Mouse (Mus musculus): ENCODE data around the gene 6330403K07Rik. TPM values are rescaled to one million over a fixed set of nuclear protein-coding genes. Genes with fewer than 3 reads are reported as not detected.
A peak's percentile ranks its signal among the peaks of the same experiment; 100 is the strongest.

6330403K07Rik gene
- polyA plus RNA-seq, 1 experiment from 2014 or later: 146 TPM

DNA sequence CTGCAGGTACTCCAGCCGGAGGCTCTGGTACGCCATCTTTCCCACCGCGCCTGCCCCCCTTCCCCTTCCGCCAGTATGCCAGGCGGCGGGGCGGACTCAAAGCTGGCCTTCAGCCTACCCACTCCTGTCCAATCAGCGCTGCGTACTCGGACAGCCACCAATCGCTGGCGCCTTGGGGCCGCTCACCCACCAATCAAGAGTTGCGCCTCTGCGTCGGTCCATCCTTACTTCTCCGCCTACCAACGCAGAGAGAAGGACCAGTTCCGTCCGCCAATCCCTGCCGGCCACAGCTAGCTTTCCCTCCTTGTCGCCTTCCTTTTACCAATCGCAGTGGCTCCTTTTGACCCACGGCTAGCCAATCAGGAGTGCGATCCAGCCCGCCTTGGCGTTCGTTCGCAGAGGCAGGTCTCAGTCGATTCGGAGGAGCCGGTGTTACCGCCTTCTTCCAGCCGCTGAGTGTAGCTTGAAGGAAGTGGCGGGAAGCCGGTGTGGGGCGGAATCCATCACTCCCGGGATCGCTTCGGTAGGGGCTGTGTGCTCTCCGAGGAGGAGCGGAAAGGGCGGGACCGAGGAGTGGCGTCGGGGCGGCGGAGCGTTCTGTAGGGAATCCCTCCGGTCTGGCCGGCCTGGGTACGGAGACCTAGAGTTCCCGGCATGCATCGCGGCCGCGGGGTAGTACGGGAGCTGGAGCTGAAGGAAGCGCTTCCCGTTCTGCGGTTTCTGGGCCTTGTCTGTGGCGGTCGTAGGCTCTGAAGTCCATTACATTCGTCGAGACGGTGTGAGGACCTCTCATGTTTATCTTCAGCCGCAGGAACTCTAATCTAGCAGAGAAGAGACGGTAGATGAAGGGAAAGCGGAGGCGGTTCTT, 13.9 kb downstream of the 6330403K07Rik start, which contains the start of the genes Mis12 and Derl2:
Mis12 (plus strand) TSS at position 411 of the 868 bp plus-strand sequence.
Derl2 (minus strand) TSS at position 641 of the 868 bp plus-strand sequence.
- peak; percentile 96 for DNase-seq (ENCODE audit: low spot score)
- Histone ChIP-seq H3K27ac (ENCODE audit: low read depth, low read length) (peak within 1 kb of the TSS; percentile 86), H3K4me2 (replicated peaks; ENCODE audit: low read depth, low read length) (peak within 1 kb of the TSS; percentile 84), H3K9ac (ENCODE audit: low read depth, low read length) (peak within 1 kb of the TSS; percentile 85), H3K36me3 (ENCODE audit: control insufficient read depth, insufficient read depth, low read length) (no peaks in the 10 kb centered on the region), H3K27me3 (ENCODE audit: control insufficient read depth, insufficient read depth, low read length) (no peaks in the 10 kb centered on the region), H3K4me3 (ENCODE audit: low read depth, low read length) (peak within 1 kb of the TSS; percentile 85), H3K9me3 (ENCODE audit: control insufficient read depth, low read length) (no peaks in the 10 kb centered on the region), H3K4me1 (replicated peaks; ENCODE audit: control insufficient read depth, insufficient read depth, low read length) (peaks cover 8% of the 10 kb centered on the region)
- peak; percentile 100 for ATAC-seq (ENCODE audit: low FRiP score)
- under 1% methylated on average over 67 of the region's 71 CpGs for WGBS

- no peaks in the 10 kb centered on the region for H3K36me3 ChIP-seq (ENCODE audit: control insufficient read depth, insufficient read depth, low read length)
- DNase-seq (ENCODE audit: low spot score): no peak
- peak overlapping the region; percentile 85 for H3K4me3 ChIP-seq (ENCODE audit: low read depth, low read length)
- H3K4me1 ChIP-seq (replicated peaks; ENCODE audit: control insufficient read depth, insufficient read depth, low read length): peaks cover 8% of the 10 kb centered on the region
- peak overlapping the region; percentile 85 for H3K9ac ChIP-seq (ENCODE audit: low read depth, low read length)
- peak overlapping the region; percentile 84 for H3K4me2 ChIP-seq (replicated peaks; ENCODE audit: low read depth, low read length)
- H3K9me3 ChIP-seq (ENCODE audit: control insufficient read depth, low read length): no peaks in the 10 kb centered on the region
- 6% methylated on average over 28 of the region's 28 CpGs for WGBS
- H3K27ac ChIP-seq (ENCODE audit: low read depth, low read length): peak overlapping the region; percentile 48; the same call in 1 of the 2 replicates
- no peak for ATAC-seq (ENCODE audit: low FRiP score)
- no peaks in the 10 kb centered on the region for H3K27me3 ChIP-seq (ENCODE audit: control insufficient read depth, insufficient read depth, low read length)
Measured at GRCm38 (mm10) chr11:71018416-71019200, 14.7 kb downstream of the 6330403K07Rik start.

GRCm38 (mm10) chr11:71017051-71017450, 16.3 kb downstream of the 6330403K07Rik start:
- no peak overlapping the region for H3K4me3 ChIP-seq (ENCODE audit: low read depth, low read length)
- peaks cover 3% of the 10 kb centered on the region; the same call in 1 of the 2 replicates for H3K36me3 ChIP-seq (ENCODE audit: control insufficient read depth, insufficient read depth, low read length)
- 91% methylated on average over 1 of the region's 1 CpGs for WGBS
- H3K4me1 ChIP-seq (replicated peaks; ENCODE audit: control insufficient read depth, insufficient read depth, low read length): peaks cover 8% of the 10 kb centered on the region
- DNase-seq (ENCODE audit: low spot score) (no peak), ATAC-seq (ENCODE audit: low FRiP score) (no peak)
- no peaks in the 10 kb centered on the region for H3K27me3 ChIP-seq (ENCODE audit: control insufficient read depth, insufficient read depth, low read length)
- no peak overlapping the region for H3K9ac ChIP-seq (ENCODE audit: low read depth, low read length)
- H3K9me3 ChIP-seq (ENCODE audit: control insufficient read depth, low read length): no peaks in the 10 kb centered on the region
- H3K4me2 ChIP-seq (replicated peaks; ENCODE audit: low read depth, low read length): no peak overlapping the region
- no peak overlapping the region for H3K27ac ChIP-seq (ENCODE audit: low read depth, low read length)

- peaks cover 11% of the 10 kb centered on the region for H3K36me3 ChIP-seq (ENCODE audit: control insufficient read depth, insufficient read depth, low read length)
- no peak overlapping the region for H3K4me3 ChIP-seq (ENCODE audit: low read depth, low read length)
- no peak overlapping the region for H3K9ac ChIP-seq (ENCODE audit: low read depth, low read length)
- H3K4me1 ChIP-seq (replicated peaks; ENCODE audit: control insufficient read depth, insufficient read depth, low read length): no peaks in the 10 kb centered on the region
- no peak overlapping the region for H3K27ac ChIP-seq (ENCODE audit: low read depth, low read length)
- 93% methylated on average over 7 of the region's 7 CpGs for WGBS
- no peaks in the 10 kb centered on the region for H3K9me3 ChIP-seq (ENCODE audit: control insufficient read depth, low read length)
- DNase-seq (ENCODE audit: low spot score): no peak
- H3K4me2 ChIP-seq (replicated peaks; ENCODE audit: low read depth, low read length): no peak overlapping the region
- no peak for ATAC-seq (ENCODE audit: low FRiP score)
- no peaks in the 10 kb centered on the region for H3K27me3 ChIP-seq (ENCODE audit: control insufficient read depth, insufficient read depth, low read length)
Measured at GRCm38 (mm10) chr11:71012743-71013142, 20.6 kb downstream of the 6330403K07Rik start.

DNA sequence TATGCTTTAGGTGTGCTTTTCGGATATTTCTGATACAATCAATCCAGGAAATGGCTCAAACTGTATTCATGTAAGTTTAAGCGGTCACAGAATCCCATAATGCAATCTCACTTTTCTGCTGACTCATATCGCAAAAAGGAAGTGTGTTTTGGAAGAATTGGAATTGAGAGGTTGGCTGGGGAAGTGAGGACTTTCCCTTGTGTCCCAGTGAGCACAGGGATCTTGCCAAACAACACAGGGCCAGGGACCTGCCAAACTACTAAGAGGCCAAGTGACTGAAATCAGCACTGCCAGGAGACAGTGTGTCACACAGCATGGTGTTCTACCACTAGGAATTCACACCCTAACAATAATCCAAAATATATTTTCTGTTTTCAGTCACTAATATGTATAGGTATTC, 25.0 kb downstream of the 6330403K07Rik start:
- no peaks in the 10 kb centered on the region for H3K9me3 ChIP-seq (ENCODE audit: control insufficient read depth, low read length)
- H3K27ac ChIP-seq (ENCODE audit: low read depth, low read length): no peak overlapping the region
- H3K9ac ChIP-seq (ENCODE audit: low read depth, low read length): no peak overlapping the region
- H3K4me3 ChIP-seq (ENCODE audit: low read depth, low read length): no peak overlapping the region
- no peak overlapping the region for H3K4me2 ChIP-seq (replicated peaks; ENCODE audit: low read depth, low read length)
- H3K36me3 ChIP-seq (ENCODE audit: control insufficient read depth, insufficient read depth, low read length): peaks cover 11% of the 10 kb centered on the region
- ATAC-seq (ENCODE audit: low FRiP score) (no peak), DNase-seq (ENCODE audit: low spot score) (no peak)
- no peaks in the 10 kb centered on the region for H3K27me3 ChIP-seq (ENCODE audit: control insufficient read depth, insufficient read depth, low read length)
- 0 out of 2 replicates have a peak, but pooled peaks cover under 1% of the 10 kb centered on the region for H3K4me1 ChIP-seq (replicated peaks; ENCODE audit: control insufficient read depth, insufficient read depth, low read length)
- 93% methylated on average over 3 of the region's 3 CpGs for WGBS

GRCm38 (mm10) chr11:71007831-71008230, 25.5 kb downstream of the 6330403K07Rik start:
- Histone ChIP-seq H3K27ac (ENCODE audit: low read depth, low read length) (no peak overlapping the region), H3K4me2 (replicated peaks; ENCODE audit: low read depth, low read length) (no peak overlapping the region), H3K27me3 (ENCODE audit: control insufficient read depth, insufficient read depth, low read length) (no peaks in the 10 kb centered on the region), H3K4me1 (replicated peaks; ENCODE audit: control insufficient read depth, insufficient read depth, low read length) (peaks cover 5% of the 10 kb centered on the region; the same call in 1 of the 2 replicates), H3K4me3 (ENCODE audit: low read depth, low read length) (no peak overlapping the region), H3K36me3 (ENCODE audit: control insufficient read depth, insufficient read depth, low read length) (peaks cover 11% of the 10 kb centered on the region), H3K9ac (ENCODE audit: low read depth, low read length) (no peak overlapping the region), H3K9me3 (ENCODE audit: control insufficient read depth, low read length) (no peaks in the 10 kb centered on the region)
- 91% methylated on average over 7 of the region's 7 CpGs for WGBS
- ATAC-seq (ENCODE audit: low FRiP score): no peak
- no peak for DNase-seq (ENCODE audit: low spot score)

GRCm38 (mm10) chr11:71007026-71007425, 26.3 kb downstream of the 6330403K07Rik start:
- no peak overlapping the region for H3K4me3 ChIP-seq (ENCODE audit: low read depth, low read length)
- H3K4me2 ChIP-seq (replicated peaks; ENCODE audit: low read depth, low read length): no peak overlapping the region
- no peak overlapping the region for H3K27ac ChIP-seq (ENCODE audit: low read depth, low read length)
- DNase-seq (ENCODE audit: low spot score) (no peak), ATAC-seq (ENCODE audit: low FRiP score) (no peak)
- H3K9me3 ChIP-seq (ENCODE audit: control insufficient read depth, low read length): no peaks in the 10 kb centered on the region
- WGBS: 96% methylated on average over 6 of the region's 6 CpGs
- H3K27me3 ChIP-seq (ENCODE audit: control insufficient read depth, insufficient read depth, low read length): no peaks in the 10 kb centered on the region
- peaks cover 6% of the 10 kb centered on the region; the same call in 1 of the 2 replicates for H3K4me1 ChIP-seq (replicated peaks; ENCODE audit: control insufficient read depth, insufficient read depth, low read length)
- peaks cover 8% of the 10 kb centered on the region for H3K36me3 ChIP-seq (ENCODE audit: control insufficient read depth, insufficient read depth, low read length)
- no peak overlapping the region for H3K9ac ChIP-seq (ENCODE audit: low read depth, low read length)

GRCm38 (mm10) chr11:71005046-71005445, 28.3 kb downstream of the 6330403K07Rik start:
- Histone ChIP-seq H3K27me3 (ENCODE audit: control insufficient read depth, insufficient read depth, low read length) (no peaks in the 10 kb centered on the region), H3K4me3 (ENCODE audit: low read depth, low read length) (no peak overlapping the region), H3K4me2 (replicated peaks; ENCODE audit: low read depth, low read length) (peak overlapping the region; percentile 22; the same call in 1 of the 2 replicates), H3K27ac (ENCODE audit: low read depth, low read length) (no peak overlapping the region), H3K9me3 (ENCODE audit: control insufficient read depth, low read length) (no peaks in the 10 kb centered on the region), H3K36me3 (ENCODE audit: control insufficient read depth, insufficient read depth, low read length) (peaks cover 5% of the 10 kb centered on the region), H3K4me1 (replicated peaks; ENCODE audit: control insufficient read depth, insufficient read depth, low read length) (peaks cover 6% of the 10 kb centered on the region; the same call in 1 of the 2 replicates), H3K9ac (ENCODE audit: low read depth, low read length) (no peak overlapping the region)
- DNase-seq (ENCODE audit: low spot score) (peak; percentile 14), ATAC-seq (ENCODE audit: low FRiP score) (no peak)
- 65% methylated on average over 5 of the region's 5 CpGs for WGBS

All from hindbrain, embryonic 11.5 days (tissue).